Mouse (Mus musculus) lung, embryonic 15.5 days (tissue): ENCODE data around the gene Lrfn4. TPM values are rescaled to one million over a fixed set of nuclear protein-coding genes. Genes with fewer than 3 reads are reported as not detected.

Experiments used
- ATAC-seq: fragments of 200-750 bp; cut with Nextera tagmentation; 2 replicates; pipeline ENCODE4 v1.8.0; 2017; ENCODE audit warnings: moderate number of reproducible peaks, borderline replicate concordance; ENCODE audit not compliant: low FRiP score, low TSS enrichment; ENCODE audit errors: extremely low read depth
- H3K27ac ChIP-seq: fragments of 300-500 bp; sonication (generic); 2 replicates; pipeline ENCODE4 v1.5.1; 2015; ENCODE audit warnings: moderate library complexity, mild to moderate bottlenecking, inconsistent platforms
- H3K27me3 ChIP-seq: fragments of 300-500 bp; sonication (generic); 2 replicates; pipeline ENCODE4 v1.6.1; 2015; ENCODE audit warnings: inconsistent platforms
- H3K36me3 ChIP-seq: fragments of 300-500 bp; sonication (generic); 2 replicates; pipeline ENCODE4 v1.6.1; 2015; ENCODE audit warnings: inconsistent platforms
- H3K4me1 ChIP-seq: fragments of 300-500 bp; sonication (generic); 2 replicates; pipeline ENCODE4 v1.6.1; 2015; ENCODE audit warnings: inconsistent platforms
- H3K4me2 ChIP-seq: fragments of 300-500 bp; sonication (generic); 2 replicates; pipeline ENCODE4 v1.6.1; 2015; ENCODE audit warnings: inconsistent platforms, mild to moderate bottlenecking, moderate library complexity
- H3K4me3 ChIP-seq: fragments of 300-500 bp; sonication (generic); 2 replicates; pipeline ENCODE4 v1.5.1; 2015; ENCODE audit warnings: mild to moderate bottlenecking, inconsistent platforms
- H3K9ac ChIP-seq: fragments of 300-500 bp; sonication (generic); 2 replicates; pipeline ENCODE4 v1.6.1; 2015; ENCODE audit warnings: inconsistent platforms
- H3K9me3 ChIP-seq: fragments of 300-500 bp; sonication (generic); 2 replicates; pipeline ENCODE4 v1.6.1; 2016; ENCODE audit warnings: inconsistent platforms
- WGBS: fragments of 180-500 bp; shearing (Covaris S2); methylation state at CpG from one replicate; pipeline ENCODE4 v1.1.7; 2015; 5-methylcytosine and 5-hydroxymethylcytosine counted together
- polyA plus RNA-seq: library from polyadenylated mRNA; unstranded; fragments of >200 nt; fragmentation: Nextera tagmentation; extraction: Ambion mirVana; gene quantifications from 2 replicates; pipeline ENCODE4 v1.2.1, GENCODE M21; 2015

Lrfn4 gene
- polyA plus RNA-seq, 1 experiment from 2014 or later = 6.5 TPM

DNA sequence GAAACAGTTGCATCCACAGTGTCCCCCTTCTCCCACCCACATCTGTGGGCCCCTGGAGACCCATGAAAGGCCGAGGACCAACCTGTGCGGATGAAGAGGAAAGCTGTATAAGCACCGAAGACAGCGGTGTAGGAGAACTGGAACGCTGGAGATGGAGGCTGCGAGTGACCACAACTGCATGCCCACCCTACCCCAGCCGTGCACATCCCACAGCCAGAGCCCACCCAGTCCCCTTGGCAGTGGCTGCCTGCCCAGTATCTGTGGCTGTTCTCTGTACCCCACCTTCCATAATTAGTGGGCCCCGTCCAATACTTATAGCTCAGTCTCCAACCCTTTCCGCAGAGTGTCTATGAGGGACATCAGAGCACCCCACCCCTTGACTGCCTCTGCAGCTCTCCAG lies 8.0 kb upstream of the Lrfn4 start:
- Histone ChIP-seq H3K9ac (no peak overlapping the region), H3K27me3 (no peaks in the 10 kb centered on the region), H3K27ac (no peak overlapping the region), H3K4me1 (peaks cover 17% of the 10 kb centered on the region), H3K36me3 (peaks cover 24% of the 10 kb centered on the region; the same call in 1 of the 2 replicates), H3K4me3 (no peak overlapping the region), H3K9me3 (no peaks in the 10 kb centered on the region), H3K4me2 (no peak overlapping the region)
- 93% methylated on average over 9 of the region's 9 CpGs for WGBS
- no peak for ATAC-seq

- H3K4me3 ChIP-seq = no peak overlapping the region
- H3K9ac ChIP-seq = no peak overlapping the region
- H3K4me2 ChIP-seq = no peak overlapping the region
- no peaks in the 10 kb centered on the region for H3K9me3 ChIP-seq
- no peak for ATAC-seq
- WGBS = 88% methylated on average over 5 of the region's 5 CpGs
- H3K36me3 ChIP-seq = peaks cover 24% of the 10 kb centered on the region; the same call in 1 of the 2 replicates
- peaks cover 15% of the 10 kb centered on the region for H3K4me1 ChIP-seq
- no peak overlapping the region for H3K27ac ChIP-seq
- H3K27me3 ChIP-seq = no peaks in the 10 kb centered on the region
Measured at GRCm38 (mm10) chr19:4622780-4623179, 7.3 kb upstream of the Lrfn4 start.

DNA sequence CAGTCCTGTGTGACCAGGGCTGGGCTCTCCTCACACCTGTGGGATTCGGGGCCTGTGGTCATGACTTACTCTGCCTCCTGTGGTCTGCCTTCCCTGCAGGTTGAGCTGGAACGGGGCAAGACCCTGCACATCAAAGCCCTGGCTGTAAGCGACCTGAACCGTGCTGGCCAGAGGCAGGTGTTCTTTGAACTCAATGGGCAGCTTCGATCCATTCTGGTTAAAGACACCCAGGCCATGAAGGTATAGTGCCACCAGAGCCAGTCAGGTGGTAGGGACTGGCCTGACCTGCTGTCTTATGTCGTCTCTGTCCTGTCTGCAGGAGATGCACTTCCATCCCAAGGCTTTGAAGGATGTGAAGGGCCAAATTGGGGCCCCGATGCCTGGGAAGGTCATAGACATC lies 5.3 kb upstream of the Lrfn4 start:
- no peak overlapping the region for H3K4me2 ChIP-seq
- ATAC-seq = no peak
- H3K9me3 ChIP-seq = no peaks in the 10 kb centered on the region
- no peak overlapping the region for H3K4me3 ChIP-seq
- peaks cover 17% of the 10 kb centered on the region for H3K4me1 ChIP-seq
- H3K36me3 ChIP-seq = peaks cover 24% of the 10 kb centered on the region; the same call in 1 of the 2 replicates
- H3K27me3 ChIP-seq = no peaks in the 10 kb centered on the region
- H3K27ac ChIP-seq = no peak overlapping the region
- H3K9ac ChIP-seq = no peak overlapping the region
- 79% methylated on average over 7 of the region's 7 CpGs for WGBS

GRCm38 (mm10) chr19:4619461-4619860 lies 4.0 kb upstream of the Lrfn4 start:
- Histone ChIP-seq H3K9me3 (no peaks in the 10 kb centered on the region), H3K27me3 (no peaks in the 10 kb centered on the region), H3K27ac (no peak overlapping the region), H3K4me2 (no peak overlapping the region), H3K4me3 (no peak overlapping the region), H3K9ac (no peak overlapping the region), H3K4me1 (peaks cover 15% of the 10 kb centered on the region), H3K36me3 (peaks cover 24% of the 10 kb centered on the region; the same call in 1 of the 2 replicates)
- 72% methylated on average over 10 of the region's 10 CpGs for WGBS
- ATAC-seq = no peak

GRCm38 (mm10) chr19:4618183-4618582 lies 2.7 kb upstream of the Lrfn4 start:
- Histone ChIP-seq H3K4me2 (no peak overlapping the region), H3K9ac (no peak overlapping the region), H3K9me3 (no peaks in the 10 kb centered on the region), H3K4me1 (peaks cover 26% of the 10 kb centered on the region), H3K36me3 (peaks cover 19% of the 10 kb centered on the region; the same call in 1 of the 2 replicates), H3K27me3 (no peaks in the 10 kb centered on the region), H3K4me3 (no peak overlapping the region), H3K27ac (no peak overlapping the region)
- WGBS = 30% methylated on average over 18 of the region's 18 CpGs
- no peak for ATAC-seq

- H3K9ac ChIP-seq = 0 out of 2 replicates have a peak overlapping the region, but pooled peaks have one; percentile 94
- H3K27ac ChIP-seq = peak overlapping the region; percentile 93; the same call in 1 of the 2 replicates
- peak overlapping the region; percentile 87; the same call in 1 of the 2 replicates for H3K4me2 ChIP-seq
- peaks cover 29% of the 10 kb centered on the region for H3K4me1 ChIP-seq
- peaks cover 20% of the 10 kb centered on the region for H3K36me3 ChIP-seq
- no peaks in the 10 kb centered on the region for H3K9me3 ChIP-seq
- peak overlapping the region; percentile 94; the same call in 1 of the 2 replicates for H3K4me3 ChIP-seq
- no peaks in the 10 kb centered on the region for H3K27me3 ChIP-seq
- no peak for ATAC-seq
- 20% methylated on average over 4 of the region's 4 CpGs for WGBS
Measured at GRCm38 (mm10) chr19:4616546-4616945, 1.1 kb upstream of the Lrfn4 start.

GRCm38 (mm10) chr19:4614305-4615150 lies 939 bp downstream of the Lrfn4 start:
- peak; percentile 7; the same call in 1 of the 2 replicates for ATAC-seq

DNA sequence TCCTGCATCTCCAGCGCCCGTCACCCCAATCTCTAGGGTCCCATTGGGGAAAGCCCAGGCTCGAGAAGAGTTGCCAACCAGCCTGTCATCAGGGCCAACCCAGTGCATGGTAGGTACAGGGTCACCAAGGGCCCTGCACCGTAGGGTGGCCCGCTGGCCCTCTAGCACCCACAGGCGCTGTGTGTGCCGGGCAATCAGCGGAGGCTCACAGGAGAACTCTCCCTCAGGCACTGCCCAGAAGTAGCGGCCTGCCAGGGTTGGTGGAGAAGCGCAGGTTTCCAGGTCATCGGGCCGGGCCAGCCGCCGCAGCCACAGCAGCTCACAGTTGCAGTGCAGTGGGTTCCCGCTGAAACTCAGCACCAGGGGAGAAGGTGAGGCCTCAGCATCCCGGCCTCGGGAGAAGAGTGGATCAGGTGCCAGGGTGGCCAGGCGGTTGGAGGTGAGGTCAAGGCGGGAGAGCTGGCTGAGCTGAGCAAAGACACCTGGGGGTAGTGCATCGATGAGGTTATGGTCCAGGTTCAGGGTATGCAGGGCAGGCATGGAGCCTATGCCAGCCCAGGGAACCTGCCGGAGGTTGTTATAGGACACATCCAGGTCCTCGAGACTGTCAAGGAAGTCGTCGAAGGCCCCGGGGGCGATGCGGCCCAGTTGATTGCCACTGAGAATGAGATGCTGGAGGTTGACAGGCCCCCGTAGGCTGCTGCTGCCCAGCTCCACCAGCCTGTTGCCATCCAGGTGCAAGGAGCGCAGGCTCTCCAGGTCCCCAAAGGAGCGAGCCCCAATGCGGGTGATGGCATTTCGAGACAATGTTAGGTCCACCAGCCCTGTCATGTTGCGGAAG lies 1.8 kb downstream of the Lrfn4 start:
- no peaks in the 10 kb centered on the region for H3K9me3 ChIP-seq
- 81% methylated on average over 33 of the region's 33 CpGs for WGBS
- H3K4me2 ChIP-seq = peak overlapping the region; percentile 87
- H3K36me3 ChIP-seq = peaks cover 20% of the 10 kb centered on the region
- peaks cover 29% of the 10 kb centered on the region for H3K4me1 ChIP-seq
- H3K4me3 ChIP-seq = peak overlapping the region; percentile 94
- ATAC-seq = no peak
- H3K27ac ChIP-seq = peak overlapping the region; percentile 93
- no peaks in the 10 kb centered on the region for H3K27me3 ChIP-seq
- H3K9ac ChIP-seq = no peak overlapping the region; the same call in 1 of the 2 replicates

More at GRCm38 (mm10) chr19:4614305-4615150, 939 bp downstream of the Lrfn4 start:
- Histone ChIP-seq H3K4me2 (peak overlapping the region; percentile 87), H3K4me1 (peaks cover 29% of the 10 kb centered on the region), H3K27ac (peak overlapping the region; percentile 93), H3K9ac (peak overlapping the region; percentile 94), H3K27me3 (no peaks in the 10 kb centered on the region), H3K9me3 (no peaks in the 10 kb centered on the region), H3K4me3 (peak overlapping the region; percentile 94), H3K36me3 (peaks cover 20% of the 10 kb centered on the region)
- 16% methylated on average over 47 of the region's 49 CpGs for WGBS

GRCm38 (mm10) chr19:4612181-4612961 lies 3.1 kb downstream of the Lrfn4 start:
- Histone ChIP-seq H3K4me1 (peaks cover 29% of the 10 kb centered on the region), H3K27me3 (no peaks in the 10 kb centered on the region), H3K4me3 (no peak overlapping the region), H3K27ac (no peak overlapping the region), H3K9ac (no peak overlapping the region), H3K36me3 (peaks cover 20% of the 10 kb centered on the region), H3K4me2 (0 out of 2 replicates have a peak overlapping the region, but pooled peaks have one; percentile 1), H3K9me3 (no peaks in the 10 kb centered on the region)
- no peak for ATAC-seq
- 87% methylated on average over 19 of the region's 19 CpGs for WGBS

- 41% methylated on average over 4 of the region's 4 CpGs for WGBS
- Histone ChIP-seq H3K4me3 (no peak overlapping the region), H3K27me3 (no peaks in the 10 kb centered on the region), H3K9ac (no peak overlapping the region), H3K27ac (no peak overlapping the region), H3K9me3 (no peaks in the 10 kb centered on the region), H3K4me1 (peaks cover 22% of the 10 kb centered on the region), H3K36me3 (peaks cover 20% of the 10 kb centered on the region), H3K4me2 (no peak overlapping the region)
- ATAC-seq = no peak
Measured at GRCm38 (mm10) chr19:4610109-4610508, 5.4 kb downstream of the Lrfn4 start.

GRCm38 (mm10) chr19:4608511-4608910 lies 7.0 kb downstream of the Lrfn4 start:
- Histone ChIP-seq H3K4me2 (no peak overlapping the region), H3K36me3 (peaks cover 20% of the 10 kb centered on the region), H3K4me1 (peaks cover 20% of the 10 kb centered on the region), H3K27ac (no peak overlapping the region), H3K4me3 (no peak overlapping the region), H3K27me3 (no peaks in the 10 kb centered on the region), H3K9me3 (no peaks in the 10 kb centered on the region), H3K9ac (no peak overlapping the region)
- WGBS = 81% methylated on average over 4 of the region's 4 CpGs
- ATAC-seq = no peak
